Mouse (Mus musculus) adrenal gland (tissue): Measurements from ENCODE around the gene Sept10.

Experiments used
- intact Hi-C: fragments of 180-260 bp; cut with DNase I; formaldehyde crosslinking; loops from one replicate; pipeline ENCODE4 v1.15.1; 2025
- long read RNA-seq, 2 experiments: library from polyadenylated mRNA; unstranded; transcript quantifications; one replicate each; pipeline ENCODE4 v2.0.0; 2020; ENCODE audit warnings: borderline replicate concordance in 1 of 2; ENCODE audit not compliant: insufficient replicate concordance in 1 of 2

The Sept10 gene
- long read RNA-seq, experiment 1, partial matches to known transcripts: 5 of 34 reads
- long read RNA-seq, experiment 1, other reads (novel, unspliced or antisense): 26 of 34 reads
- long read RNA-seq, experiment 2, partial matches to known transcripts: 7 of 22 reads
- long read RNA-seq, experiment 2, other reads (novel, unspliced or antisense): 12 of 22 reads

DNA sequence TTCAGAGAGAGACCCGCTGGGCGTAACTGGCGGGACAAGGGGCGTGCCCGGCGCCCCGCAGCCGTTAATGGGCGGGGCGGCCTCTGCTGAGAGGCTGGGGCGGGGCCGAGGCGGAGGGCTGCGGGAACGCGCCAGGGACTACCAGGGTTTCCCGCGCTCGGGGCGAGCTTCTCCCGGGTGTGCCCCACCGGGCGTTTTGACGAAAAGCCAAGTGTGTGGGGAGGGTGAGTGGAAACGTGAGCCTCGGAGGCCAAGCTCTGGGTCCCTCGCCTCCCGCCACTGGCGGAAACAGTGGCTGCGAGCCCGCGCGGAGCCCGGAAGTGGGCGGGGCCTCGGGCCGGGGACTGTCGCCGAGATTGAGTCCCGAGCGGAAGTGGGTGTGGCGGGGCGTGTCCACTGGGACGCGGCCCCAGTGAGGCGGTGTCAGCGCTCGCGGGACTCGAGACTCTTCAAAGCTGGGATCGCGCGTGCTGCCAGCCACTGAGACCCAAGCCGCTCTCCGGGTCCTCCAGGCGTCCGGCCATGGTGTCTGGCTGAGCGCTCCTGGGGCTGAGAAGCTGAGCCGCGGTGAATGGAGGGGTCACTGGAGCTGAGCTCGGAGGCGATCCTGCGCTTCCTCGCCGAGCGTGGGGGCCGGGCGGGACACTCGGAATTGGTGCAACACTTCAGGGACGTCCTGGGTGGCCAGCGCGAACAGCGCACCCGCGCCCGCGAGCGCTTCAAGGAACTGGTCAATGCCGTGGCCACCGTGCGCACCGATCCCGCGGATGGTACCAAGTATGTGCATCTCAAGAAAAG lies at the start of gene Sept10, which contains the start of gene Sowahc:
TSS of gene Sept10 (minus strand) at position 375 of the 798 bp plus-strand sequence.
TSS of gene Sowahc (plus strand) at position 481 of the 798 bp plus-strand sequence.
- intact Hi-C loops: loop anchor here (5.0 kb wide), 1 partner anchor 71 kb away; no protein-coding TSS in a partner anchor

DNA sequence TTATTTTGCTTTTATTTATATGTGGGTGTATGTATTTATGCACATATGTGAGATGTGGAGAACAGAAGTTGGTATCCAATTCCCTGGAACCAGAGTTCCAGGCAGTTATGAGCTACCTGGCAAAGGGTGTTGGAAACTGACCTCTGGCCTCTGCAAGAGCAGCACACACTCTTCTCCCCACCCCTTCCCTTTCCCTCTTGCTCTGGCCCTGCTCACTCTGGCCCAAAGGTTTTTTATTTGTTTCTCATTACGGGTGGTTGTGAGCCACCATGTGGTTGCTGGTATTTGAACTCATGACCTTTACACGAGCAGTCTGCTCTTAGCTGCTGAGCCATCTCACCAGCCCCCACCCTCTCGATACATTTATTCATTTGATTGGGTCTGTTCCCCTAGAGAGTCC lies 47.1 kb upstream of the Sept10 start:
- intact Hi-C loops: no loop called here

DNA sequence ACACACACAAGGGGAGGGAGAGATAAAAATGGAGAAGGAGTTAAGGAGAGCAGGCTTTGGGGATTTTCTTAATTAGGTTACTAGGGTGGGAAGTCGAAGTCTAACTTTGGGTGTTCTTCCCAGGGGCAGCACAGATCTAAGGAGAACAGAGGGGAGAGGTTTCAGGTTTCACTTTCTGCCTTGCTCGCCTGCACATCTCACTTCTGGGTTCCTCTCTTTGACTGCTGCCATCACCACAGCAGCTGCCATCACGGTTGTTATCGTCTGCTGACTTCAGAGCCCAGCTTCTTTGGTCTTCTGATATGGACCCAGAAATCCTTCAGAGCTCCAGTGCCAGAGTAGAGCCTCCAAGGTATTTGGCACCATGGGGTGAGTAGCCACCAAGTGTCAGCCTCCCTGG lies 46.5 kb upstream of the Sept10 start:
- intact Hi-C loops: no loop called here

DNA sequence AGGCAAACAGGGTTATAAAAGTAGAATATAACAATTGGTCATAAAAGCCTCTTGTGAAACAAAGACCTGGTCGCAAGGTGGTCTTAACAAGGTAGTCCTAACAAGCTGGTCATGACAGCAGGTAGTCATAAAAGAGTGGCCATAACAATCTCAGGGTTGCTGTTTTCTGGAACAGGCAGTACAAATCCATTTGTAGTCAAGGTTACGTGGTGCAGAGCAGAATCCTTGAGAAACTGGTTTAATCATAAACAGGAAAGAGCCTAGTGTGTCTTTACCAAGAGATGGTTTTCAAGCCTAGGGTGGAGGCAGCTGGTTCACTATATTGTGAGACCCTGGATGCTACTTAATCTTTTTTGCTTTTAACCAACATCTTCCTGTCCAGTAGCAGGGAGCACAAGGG lies 45.6 kb upstream of the Sept10 start:
- intact Hi-C loops: no loop called here

DNA sequence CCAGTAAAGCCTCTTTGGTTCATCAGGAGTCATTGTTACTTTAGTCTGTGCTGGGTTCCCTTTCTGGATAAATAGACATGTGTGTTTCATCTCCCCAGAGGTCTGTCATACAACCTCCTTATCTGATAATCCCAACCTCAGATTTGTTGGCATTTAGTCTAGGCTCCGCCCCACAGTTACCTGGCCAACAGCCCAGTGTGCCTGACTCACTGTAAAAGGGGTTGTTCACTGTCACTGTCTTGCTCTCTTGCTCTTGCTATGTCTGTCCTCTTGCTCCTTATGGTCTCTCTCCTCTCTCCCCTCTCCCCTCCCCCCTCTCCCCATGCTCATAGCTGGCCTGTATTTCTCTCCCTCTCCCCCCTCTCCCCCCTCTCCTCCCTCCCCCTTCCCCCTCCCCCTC lies 44.5 kb upstream of the Sept10 start:
- intact Hi-C loops: no loop called here

DNA sequence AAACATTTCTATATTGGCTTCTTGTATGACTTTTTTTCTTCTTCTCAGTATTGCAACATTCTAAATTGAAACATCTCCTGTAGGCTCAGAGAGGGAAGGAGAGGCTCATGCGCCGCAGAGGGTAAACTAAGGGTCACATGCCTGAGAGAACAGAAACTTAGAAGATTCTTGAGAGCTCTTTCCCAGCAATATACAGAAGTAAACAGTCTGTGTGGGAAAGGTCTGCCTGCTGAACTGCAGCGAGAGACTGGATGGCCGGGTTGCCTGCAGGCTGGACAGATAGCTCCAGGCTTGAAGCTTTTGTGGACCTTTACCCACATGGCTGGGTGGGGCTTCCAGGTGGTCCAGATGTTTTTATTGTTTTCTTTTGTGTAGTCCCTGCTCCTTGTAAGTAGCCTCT lies 44.0 kb upstream of the Sept10 start:
- intact Hi-C loops: no loop called here

DNA sequence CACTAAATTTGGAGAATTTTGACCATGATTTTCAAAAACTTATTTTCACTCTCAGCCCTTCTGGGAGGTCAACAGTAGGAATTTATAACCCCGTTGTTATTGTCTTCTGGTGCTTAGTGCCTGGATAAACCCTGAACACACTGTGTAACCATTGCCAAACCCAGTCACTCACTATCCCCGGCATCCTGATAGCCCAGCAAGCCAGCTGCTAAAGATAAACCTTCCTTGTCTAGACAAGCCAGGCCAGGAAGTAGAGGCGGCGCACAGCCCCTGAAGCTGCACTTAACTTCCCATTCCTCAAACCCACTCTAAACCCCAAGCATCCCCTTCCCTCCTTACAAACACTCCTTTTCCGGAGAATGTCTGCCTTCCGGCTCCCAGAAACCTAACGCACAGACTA lies 43.4 kb upstream of the Sept10 start:
- intact Hi-C loops: no loop called here

DNA sequence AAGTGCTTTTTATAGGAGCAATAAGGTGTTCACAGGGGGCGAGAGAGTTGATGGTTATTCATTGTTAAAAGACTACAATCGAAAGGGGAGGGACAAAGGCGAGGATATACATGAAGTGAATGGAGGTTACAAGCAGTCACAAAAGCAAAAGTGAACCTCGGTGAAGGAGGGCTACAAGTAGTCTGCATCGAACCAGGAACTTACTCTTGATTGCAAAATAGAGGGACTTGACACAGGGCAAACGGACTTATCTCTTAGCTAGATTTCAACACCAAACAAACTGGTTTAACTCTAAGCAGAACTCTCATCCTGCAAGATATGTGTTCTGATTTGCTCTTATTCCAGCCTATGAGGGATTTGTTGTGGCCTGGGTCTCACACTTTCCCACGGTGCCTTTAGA lies 41.3 kb upstream of the Sept10 start:
- intact Hi-C loops: no loop called here

DNA sequence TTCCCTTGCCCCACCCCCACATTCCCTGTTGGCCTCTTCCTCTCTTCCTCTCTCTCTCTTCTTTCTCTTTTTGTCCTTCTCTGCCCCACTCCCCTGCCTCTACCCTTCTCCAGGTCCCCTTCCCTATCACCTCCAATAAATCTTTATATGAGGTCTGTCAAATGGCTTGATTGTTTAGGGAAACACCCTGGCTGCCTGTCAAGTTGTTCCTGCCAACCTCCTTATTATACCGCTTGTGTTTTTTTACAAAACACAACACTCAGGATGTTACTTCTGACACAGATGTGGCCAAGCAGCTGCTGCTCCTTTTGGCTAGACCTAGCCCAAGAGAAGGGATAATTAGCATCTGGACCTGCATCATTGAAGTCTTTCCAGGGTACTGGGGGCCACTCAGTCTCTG lies 40.4 kb upstream of the Sept10 start:
- intact Hi-C loops: no loop called here

DNA sequence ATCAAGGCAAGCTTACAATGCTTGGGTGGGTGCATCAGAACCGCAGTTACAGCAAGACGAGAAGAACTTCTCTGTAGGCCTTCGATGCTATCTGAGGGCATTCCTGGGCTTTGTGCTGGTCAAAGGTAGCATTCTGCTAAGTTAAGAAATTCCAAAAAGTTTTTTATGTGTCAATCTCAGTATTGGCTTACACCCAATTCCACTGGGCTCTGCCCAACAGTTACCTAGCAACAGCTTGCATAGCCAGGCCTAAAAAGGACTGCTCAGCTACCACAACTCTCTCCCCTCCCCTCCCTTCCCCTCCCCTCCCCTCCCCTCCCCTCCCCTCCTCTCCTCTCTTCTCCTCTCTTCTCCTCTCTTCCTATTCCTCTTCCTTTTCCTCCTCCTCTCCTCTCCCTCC lies 40.0 kb upstream of the Sept10 start:
- intact Hi-C loops: no loop called here

DNA sequence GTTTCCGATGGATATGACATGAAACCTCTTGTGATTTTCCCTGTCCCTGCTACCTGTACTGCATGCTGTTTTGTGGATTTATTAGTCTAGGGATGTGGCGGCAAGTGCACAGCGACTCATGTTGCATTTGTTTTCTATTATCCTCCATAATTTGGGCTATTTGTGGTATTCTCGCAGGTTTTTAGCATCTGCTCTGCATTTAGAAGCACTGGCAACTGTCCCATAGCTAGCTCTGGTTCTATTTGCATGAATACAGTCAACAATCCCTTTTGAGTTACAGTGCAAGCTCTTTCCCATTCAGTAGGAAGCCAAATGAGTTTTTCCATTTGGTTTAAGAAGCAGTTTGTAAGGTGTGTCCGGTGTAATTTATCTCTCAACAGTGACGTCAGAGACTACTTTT lies 37.9 kb upstream of the Sept10 start:
- intact Hi-C loops: no loop called here

DNA sequence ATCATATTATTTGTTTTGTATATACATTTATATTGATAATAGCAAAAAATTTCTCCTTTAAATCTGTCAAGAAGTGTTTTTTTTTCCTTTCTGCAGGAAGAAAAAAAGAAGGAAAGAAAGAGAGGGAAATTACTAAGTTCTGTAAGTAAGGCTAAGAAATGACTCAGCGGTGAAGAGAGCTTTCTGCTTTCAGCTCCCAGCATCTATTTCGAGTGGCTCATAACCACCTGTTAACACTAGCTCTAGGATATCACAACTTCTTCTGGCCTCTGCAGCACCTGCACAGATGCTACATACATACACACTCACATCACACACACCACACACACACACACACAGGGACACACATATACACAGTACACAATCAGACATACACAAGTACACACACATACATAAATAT lies 34.9 kb upstream of the Sept10 start:
- intact Hi-C loops: no loop called here

DNA sequence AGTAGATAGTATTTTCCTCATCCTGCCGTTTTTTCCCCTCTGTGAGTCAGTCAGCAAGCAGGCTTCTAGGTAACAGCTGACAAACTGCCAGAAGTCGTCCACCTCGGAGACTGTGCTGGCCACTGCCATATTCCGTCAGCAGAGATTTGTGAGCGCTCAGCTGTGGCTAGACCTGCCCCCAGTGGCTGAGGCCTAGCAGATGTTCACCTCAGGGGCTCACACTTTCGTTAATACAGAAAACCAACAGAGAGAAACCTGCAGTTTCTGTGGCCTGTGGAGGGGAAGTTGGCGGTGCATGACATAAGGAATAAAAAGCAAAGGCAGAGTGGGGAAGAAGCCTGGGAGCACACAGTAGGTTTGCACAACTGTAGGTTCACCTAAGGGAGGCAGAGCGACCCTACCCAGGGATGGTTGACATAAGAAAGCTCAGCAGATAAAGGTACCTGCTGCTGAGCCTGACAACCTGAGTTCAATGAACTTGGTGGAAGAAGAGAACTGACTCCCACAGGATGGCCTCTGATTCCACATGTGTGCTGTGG lies 32.0 kb upstream of the Sept10 start:
- intact Hi-C loops: no loop called here

DNA sequence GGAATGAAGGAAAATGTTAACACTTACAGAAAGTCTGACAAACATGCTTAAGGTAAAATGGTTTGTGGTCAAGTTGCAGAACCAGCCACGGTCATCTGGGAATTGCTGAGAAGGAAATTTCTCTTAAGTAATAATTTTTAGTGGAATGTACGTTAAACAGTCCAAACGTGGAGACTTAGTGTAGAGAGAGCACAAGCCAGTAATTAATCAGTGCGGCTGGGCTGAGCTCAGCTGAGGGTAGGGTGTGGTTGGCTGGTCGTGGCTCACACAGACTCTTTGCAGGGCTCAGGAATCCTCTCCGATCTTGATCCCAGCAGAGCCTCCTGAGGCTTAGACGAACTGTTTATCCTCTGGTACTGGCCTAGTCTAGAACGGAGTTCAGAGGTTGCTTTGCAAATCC lies 30.7 kb upstream of the Sept10 start:
- intact Hi-C loops: no loop called here

DNA sequence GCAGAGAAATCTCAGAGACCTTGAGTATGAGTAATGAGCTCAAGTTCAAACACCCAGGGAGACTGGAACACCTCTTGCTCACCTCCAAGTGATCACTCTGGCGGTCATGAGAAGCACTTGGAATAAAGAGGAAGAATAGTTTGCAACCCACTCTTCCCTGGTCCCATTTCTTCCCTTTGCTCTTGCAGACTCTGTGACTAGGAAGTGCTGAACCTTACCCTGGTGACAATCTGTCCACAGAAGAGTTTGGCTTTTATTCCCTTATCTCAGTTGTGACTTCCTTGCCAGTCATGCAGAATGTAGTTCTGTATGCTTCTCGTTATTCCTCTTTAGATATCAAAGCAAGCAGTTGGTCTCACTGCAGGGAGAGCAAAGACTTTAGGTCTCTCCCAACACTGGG lies 30.3 kb upstream of the Sept10 start:
- intact Hi-C loops: no loop called here

DNA sequence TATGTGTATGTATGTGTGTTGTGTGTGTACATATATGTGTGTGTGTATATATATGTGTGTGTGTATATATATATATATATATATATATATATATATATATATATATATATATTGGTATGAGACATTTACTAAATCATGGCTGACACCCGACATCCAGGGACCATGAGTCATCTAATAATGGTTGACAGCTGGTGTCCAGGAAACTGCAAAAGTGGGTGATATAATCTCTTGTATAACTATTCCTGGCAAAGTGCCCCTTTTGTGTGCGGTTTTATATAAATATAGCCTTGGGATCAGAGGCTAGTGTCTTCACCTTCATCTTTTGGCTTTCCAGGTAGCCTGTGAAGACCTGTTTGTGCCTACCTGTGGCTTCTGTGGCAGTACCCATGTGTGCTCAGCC lies 29.0 kb upstream of the Sept10 start:
- intact Hi-C loops: no loop called here

DNA sequence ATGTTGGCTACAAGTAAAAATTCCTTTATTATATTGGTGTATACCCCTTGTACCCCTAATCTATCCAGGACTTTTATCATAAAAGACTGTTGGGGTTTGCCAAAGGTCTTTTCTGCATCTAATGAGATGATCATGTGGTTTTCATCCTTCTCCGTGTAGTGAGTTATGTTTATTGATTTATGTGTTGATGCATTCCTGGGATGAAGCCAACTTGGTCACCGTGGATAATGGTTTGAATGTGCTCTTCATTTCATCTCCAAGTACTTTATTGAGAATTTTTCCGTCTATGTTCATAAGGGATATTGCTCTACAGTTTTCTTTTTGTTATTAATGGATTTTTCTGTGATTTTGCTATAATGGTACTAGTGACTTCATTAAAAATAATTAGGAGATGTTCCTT lies 27.9 kb upstream of the Sept10 start:
- intact Hi-C loops: no loop called here

DNA sequence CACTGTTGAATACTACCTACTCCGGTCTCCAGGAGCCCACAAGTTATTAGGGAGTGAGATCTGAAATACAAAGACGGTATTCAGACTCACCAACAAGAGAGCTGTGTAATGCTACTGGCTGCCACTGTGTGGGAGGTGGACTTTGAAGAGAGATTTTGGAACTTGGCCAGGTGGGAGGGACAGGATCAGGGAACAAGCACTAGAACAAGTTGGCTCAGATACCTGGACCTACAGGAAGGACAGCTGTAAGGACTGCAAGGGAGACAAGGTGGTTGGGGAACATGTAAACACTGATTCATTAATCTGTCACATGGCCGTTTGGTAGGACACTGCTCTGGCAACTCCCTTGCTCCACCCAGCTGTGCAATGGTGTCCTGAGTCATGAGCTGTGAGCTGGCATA lies 19.5 kb upstream of the Sept10 start:
- intact Hi-C loops: no loop called here

DNA sequence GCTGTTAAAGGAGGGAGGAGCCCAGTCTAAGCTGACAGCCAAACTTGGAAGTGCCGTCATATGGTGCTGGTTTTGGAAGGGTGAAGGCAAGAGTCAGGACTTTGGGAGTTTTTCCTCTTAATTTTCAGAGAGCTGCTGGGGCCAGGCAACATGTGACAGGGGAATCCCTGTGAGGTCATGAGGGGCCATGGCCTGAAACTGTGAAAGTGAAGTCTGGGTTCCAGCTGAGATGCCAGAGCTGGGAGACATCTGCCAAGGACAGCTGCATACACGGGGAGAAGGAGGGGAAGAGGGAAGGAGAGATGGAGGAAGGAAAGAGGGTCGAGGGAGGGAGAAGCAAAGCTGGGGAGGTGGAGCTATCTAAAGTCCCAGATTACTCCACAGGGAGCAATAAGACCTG lies 16.1 kb upstream of the Sept10 start:
- intact Hi-C loops: no loop called here

DNA sequence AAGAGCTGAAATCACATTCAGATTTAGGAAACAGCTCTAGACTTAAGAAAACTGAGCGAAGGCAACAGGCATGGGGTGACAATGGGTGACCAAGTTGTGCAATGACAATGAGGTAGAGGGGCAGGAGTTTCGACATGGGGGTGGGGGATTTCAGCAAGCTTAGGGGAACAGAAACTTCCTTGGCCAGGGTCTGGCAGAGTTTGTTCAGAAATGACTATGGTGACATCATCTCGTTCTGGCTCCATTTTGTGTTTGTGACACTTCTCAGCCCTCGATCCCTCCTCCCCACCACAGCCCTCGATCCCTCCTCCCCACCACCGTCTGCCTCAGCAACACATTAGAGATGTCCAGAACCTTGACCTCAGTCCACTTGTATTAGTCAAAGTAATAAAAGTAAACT lies 14.8 kb upstream of the Sept10 start:
- intact Hi-C loops: no loop called here

DNA sequence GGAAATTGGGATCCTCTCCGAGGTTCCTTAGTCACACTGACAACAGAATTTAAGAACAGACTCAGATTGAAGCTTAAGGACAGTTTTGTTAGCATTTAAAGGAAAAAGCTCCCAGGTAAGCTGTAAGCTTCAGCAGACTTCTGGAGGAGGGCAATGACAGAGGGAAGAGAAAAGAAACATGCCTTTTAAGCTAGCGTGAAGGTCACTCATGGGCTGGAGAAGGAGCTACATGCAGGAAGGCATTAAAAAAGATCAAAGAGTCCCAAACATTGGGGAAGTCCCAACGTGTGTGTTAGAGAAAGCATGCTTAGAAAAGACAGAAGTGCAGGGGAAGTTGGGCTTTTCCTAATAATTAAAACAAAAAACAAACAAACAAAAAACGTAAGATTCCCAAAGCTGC lies 14.2 kb upstream of the Sept10 start:
- intact Hi-C loops: no loop called here

DNA sequence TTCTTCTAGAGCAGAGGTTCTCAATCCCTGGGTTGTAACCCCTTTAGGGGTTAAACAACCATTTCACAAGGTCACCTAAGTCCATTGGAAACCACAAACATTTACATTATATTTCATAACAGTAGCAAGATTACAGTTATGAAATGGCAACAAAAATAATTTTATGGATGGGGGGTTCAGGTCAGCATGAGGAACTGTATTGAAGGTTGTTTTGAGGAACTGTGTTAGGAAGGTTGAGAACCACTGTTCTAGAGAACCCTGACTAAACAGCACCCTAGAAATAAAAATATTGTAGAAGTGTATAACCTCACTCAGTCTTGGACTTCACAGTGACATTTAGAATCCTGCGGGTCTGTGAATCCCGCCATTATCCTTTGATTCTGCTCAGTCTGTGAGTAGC lies 13.6 kb upstream of the Sept10 start:
- intact Hi-C loops: no loop called here
